Mouse (Mus musculus): ENCODE data around the gene Plekhg4. TPM values are rescaled to one million over a fixed set of nuclear protein-coding genes. Genes with fewer than 3 reads are reported as not detected.

The Plekhg4 gene
- polyA plus RNA-seq, 1 experiment from 2014 or later = 0.77 TPM

- CTCF ChIA-PET = interaction anchor here (0.8 to 2.1 kb wide), 17 partner anchors 9 to 78 kb away, joined by 3 to 28 read pairs (median 4); partner anchors contain the start of genes Fhod1 and Plekhg4
- DNase-seq (ENCODE audit: low read depth, low spot score) = no peak
- in situ Hi-C loops (cut with MboI; ENCODE audit: low pct_unique_long_range_greater_than_20kb) = loop anchor here (5.0 kb wide), 1 partner anchor 35 kb away; no protein-coding TSS in a partner anchor
- peak; percentile 44 for ATAC-seq
- POLR2A ChIA-PET = interaction anchor here (0.5 to 0.8 kb wide), 2 partner anchors 25 to 49 kb away, joined by 4 to 5 read pairs; no protein-coding TSS in a partner anchor
- H3K27me3 ChIP-seq = no peaks in the 10 kb centered on the region
- peak; percentile 90 for TF ChIP-seq CTCF (IDR thresholded peaks at IDR 0.05)
These were observed 24.7 kb downstream of the Plekhg4 start for GRCm38 (mm10) chr8:105397747-105398146.

GRCm38 (mm10) chr8:105400016-105400415, 26.9 kb downstream of the Plekhg4 start:
- POLR2A ChIA-PET = no interaction called here
- ATAC-seq = no peak

GRCm38 (mm10) chr8:105403467-105403866, 30.4 kb downstream of the Plekhg4 start:
- DNase-seq (ENCODE audit: low read depth, low spot score) = no peak
- in situ Hi-C loops (cut with MboI; ENCODE audit: low pct_unique_long_range_greater_than_20kb) = no loop called here
- no peak for ATAC-seq
- no peak for TF ChIP-seq CTCF (IDR thresholded peaks at IDR 0.05)
- no peaks in the 10 kb centered on the region for H3K27me3 ChIP-seq
- POLR2A ChIA-PET = no interaction called here
- CTCF ChIA-PET = interaction anchor here (1.0 to 1.5 kb wide), 2 partner anchors 11 to 44 kb away, joined by 3 to 5 read pairs; no protein-coding TSS in a partner anchor

More at GRCm38 (mm10) chr8:105400016-105400415, 26.9 kb downstream of the Plekhg4 start:
- in situ Hi-C loops (cut with MboI; ENCODE audit: low pct_unique_long_range_greater_than_20kb) = no loop called here
- TF ChIP-seq CTCF (IDR thresholded peaks at IDR 0.05) = no peak
- no peak for DNase-seq (ENCODE audit: low read depth, low spot score)
- CTCF ChIA-PET = interaction anchor here (1.5 kb wide), 1 partner anchor 41 kb away, joined by 5 read pairs; no protein-coding TSS in a partner anchor
- H3K27me3 ChIP-seq = no peaks in the 10 kb centered on the region

- DNase-seq (ENCODE audit: low read depth, low spot score) = no peak
- no peak for TF ChIP-seq CTCF (IDR thresholded peaks at IDR 0.05)
- no peak for ATAC-seq
- no peaks in the 10 kb centered on the region for H3K27me3 ChIP-seq
- ChIA-PET POLR2A (no interaction called here), CTCF (interaction anchor here (1.5 kb wide), 1 partner anchor 12 kb away, joined by 3 read pairs; no protein-coding TSS in a partner anchor)
- in situ Hi-C loops (cut with MboI; ENCODE audit: low pct_unique_long_range_greater_than_20kb) = no loop called here
These were observed 31.4 kb downstream of the Plekhg4 start for GRCm38 (mm10) chr8:105404496-105404895.

- ChIA-PET CTCF (interaction anchor here (1.9 kb wide), 1 partner anchor 8 kb away, joined by 5 read pairs; no protein-coding TSS in a partner anchor), POLR2A (no interaction called here)
- ATAC-seq (no peak), DNase-seq (ENCODE audit: low read depth, low spot score) (no peak)
- in situ Hi-C loops (cut with MboI; ENCODE audit: low pct_unique_long_range_greater_than_20kb) = no loop called here
- no peak for TF ChIP-seq CTCF (IDR thresholded peaks at IDR 0.05)
- H3K27me3 ChIP-seq = no peaks in the 10 kb centered on the region
These were observed 33.3 kb downstream of the Plekhg4 start for GRCm38 (mm10) chr8:105406416-105406815.

- POLR2A ChIA-PET = no interaction called here
- peaks cover 9% of the 10 kb centered on the region for H3K27me3 ChIP-seq
- CTCF ChIA-PET = no interaction called here
- TF ChIP-seq CTCF (IDR thresholded peaks at IDR 0.05) = no peak
- in situ Hi-C loops (cut with MboI; ENCODE audit: low pct_unique_long_range_greater_than_20kb) = no loop called here
- DNase-seq (ENCODE audit: low read depth, low spot score) (peak; percentile 38), ATAC-seq (peak; percentile 26)
These were observed 35.3 kb downstream of the Plekhg4 start for GRCm38 (mm10) chr8:105408331-105408730.

GRCm38 (mm10) chr8:105409947-105410346, 36.9 kb downstream of the Plekhg4 start:
- DNase-seq (ENCODE audit: low read depth, low spot score) = no peak
- POLR2A ChIA-PET = no interaction called here
- H3K27me3 ChIP-seq = peaks cover 22% of the 10 kb centered on the region
- ATAC-seq = no peak
- CTCF ChIA-PET = no interaction called here
- no peak for TF ChIP-seq CTCF (IDR thresholded peaks at IDR 0.05)
- in situ Hi-C loops (cut with MboI; ENCODE audit: low pct_unique_long_range_greater_than_20kb) = no loop called here

- ChIA-PET CTCF (no interaction called here), POLR2A (no interaction called here)
- in situ Hi-C loops (cut with MboI; ENCODE audit: low pct_unique_long_range_greater_than_20kb) = no loop called here
- DNase-seq (ENCODE audit: low read depth, low spot score) (no peak), ATAC-seq (no peak)
- no peak for TF ChIP-seq CTCF (IDR thresholded peaks at IDR 0.05)
- H3K27me3 ChIP-seq = peaks cover 49% of the 10 kb centered on the region
These were observed 40.3 kb downstream of the Plekhg4 start, which contains the start of the genes Kctd19 and Lrrc36 for GRCm38 (mm10) chr8:105413391-105413790. Kctd19 (minus strand) TSS chr8:105413502. Lrrc36 (plus strand) TSS chr8:105413571.

GRCm38 (mm10) chr8:105418992-105419391, 45.9 kb downstream of the Plekhg4 start:
- ATAC-seq = no peak
- in situ Hi-C loops (cut with MboI; ENCODE audit: low pct_unique_long_range_greater_than_20kb) = no loop called here
- peak; percentile 63 for TF ChIP-seq CTCF (IDR thresholded peaks at IDR 0.05)
- POLR2A ChIA-PET = interaction anchor here (0.6 kb wide), 1 partner anchor 795 kb away, joined by 3 read pairs; no protein-coding TSS in a partner anchor
- peaks cover 63% of the 10 kb centered on the region for H3K27me3 ChIP-seq
- CTCF ChIA-PET = interaction anchor here (0.9 to 1.0 kb wide), 2 partner anchors 21 to 47 kb away, joined by 3 to 4 read pairs; no protein-coding TSS in a partner anchor
- no peak for DNase-seq (ENCODE audit: low read depth, low spot score)

- no peak for ATAC-seq
These were observed 46.7 kb downstream of the Plekhg4 start for GRCm38 (mm10) chr8:105419800-105420199.

GRCm38 (mm10) chr8:105422006-105422405, 48.9 kb downstream of the Plekhg4 start:
- ChIA-PET POLR2A (no interaction called here), CTCF (no interaction called here)
- in situ Hi-C loops (cut with MboI; ENCODE audit: low pct_unique_long_range_greater_than_20kb) = no loop called here
- no peak for ATAC-seq
- no peak for DNase-seq (ENCODE audit: low read depth, low spot score)
- TF ChIP-seq CTCF (IDR thresholded peaks at IDR 0.05) = no peak
- peaks cover 59% of the 10 kb centered on the region for H3K27me3 ChIP-seq

More at GRCm38 (mm10) chr8:105419800-105420199, 46.7 kb downstream of the Plekhg4 start:
- no peak for DNase-seq (ENCODE audit: low read depth, low spot score)
- ChIA-PET CTCF (interaction anchor here (0.9 kb wide), 1 partner anchor 13 kb away, joined by 3 read pairs; no protein-coding TSS in a partner anchor), POLR2A (no interaction called here)
- in situ Hi-C loops (cut with MboI; ENCODE audit: low pct_unique_long_range_greater_than_20kb) = no loop called here
- H3K27me3 ChIP-seq = peaks cover 63% of the 10 kb centered on the region
- no peak for TF ChIP-seq CTCF (IDR thresholded peaks at IDR 0.05)
